Mouse (Mus musculus) left cerebral cortex, adult 2 months (tissue): Measurements from ENCODE around the gene Mrpl24. TPM values are rescaled to one million over a fixed set of nuclear protein-coding genes. Genes with fewer than 3 reads are reported as not detected.

Source experiments
- DNase-seq, 2 experiments: peaks; one replicate each; pipeline ENCODE4 v3.0.0; 2021 to 2022; ENCODE audit warnings: low spot score in 2 of 2, mixed read lengths in 1 of 2; ENCODE audit errors: extremely low spot score in 1 of 2
- H3K27ac ChIP-seq: fragments of 200-600 bp; 2 replicates; pipeline ENCODE4 v1.8.1; 2022
- H3K4me3 ChIP-seq: fragments of 200-600 bp; 2 replicates; pipeline ENCODE4 v1.8.1; 2022
- CTCF ChIP-seq: fragments of 200-600 bp; IDR thresholded peaks from 2 replicates; pipeline ENCODE4 v1.8.1; 2022; ENCODE audit warnings: antibody characterized with exemption, mild to moderate bottlenecking, moderate library complexity
- intact Hi-C: fragments of 180-260 bp; cut with DNase I; formaldehyde crosslinking; loops from one replicate; pipeline ENCODE4 v1.15.1; 2025
- total RNA-seq, 2 experiments: library from RNA; stranded (reverse); gene quantifications; 2 replicates each; pipeline ENCODE4 v1.2.3; 2021

The Mrpl24 gene
- total RNA-seq, 2 experiments from 2014 or later = 52.6 to 55.1 TPM

DNA sequence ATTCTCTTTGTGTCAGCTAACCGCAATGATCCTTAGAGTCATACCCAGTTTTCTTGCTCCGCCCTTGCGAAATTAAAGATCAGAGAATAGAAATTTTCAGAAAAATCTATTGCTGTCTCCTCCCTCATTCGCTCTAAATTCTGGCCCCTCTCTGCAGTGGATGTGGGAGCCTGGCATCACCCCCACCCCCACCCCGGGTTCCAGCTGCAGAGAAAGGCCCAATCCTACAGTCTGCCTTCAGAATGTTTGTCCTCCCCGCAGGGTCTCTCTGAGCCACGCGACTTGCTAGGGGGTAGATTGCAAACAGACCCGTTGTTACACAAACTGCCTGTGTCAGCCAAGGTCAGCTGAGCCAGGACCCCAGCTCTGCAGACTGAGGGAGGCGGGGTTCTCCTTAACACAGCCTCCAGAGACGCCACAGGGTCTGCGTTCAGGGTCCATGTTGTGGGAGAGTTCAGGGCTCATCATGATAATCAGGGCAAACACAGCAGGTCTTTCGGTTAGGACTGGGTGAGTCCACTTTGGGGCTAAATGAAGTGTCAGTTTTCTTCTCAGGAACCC lies 30.7 kb downstream of the Mrpl24 start:
- no peak overlapping the region for H3K27ac ChIP-seq
- intact Hi-C loops = no loop called here
- no peak for DNase-seq
- no peak for TF ChIP-seq CTCF
- H3K4me3 ChIP-seq = no peak overlapping the region

GRCm38 (mm10) chr3:87951946-87952345 lies 32.6 kb downstream of the Mrpl24 start:
- Histone ChIP-seq H3K27ac (no peak overlapping the region), H3K4me3 (no peak overlapping the region)
- intact Hi-C loops = no loop called here
- no peak for TF ChIP-seq CTCF
- DNase-seq = no peak

- H3K27ac ChIP-seq = no peak overlapping the region
- DNase-seq = no peak
- H3K4me3 ChIP-seq = no peak overlapping the region
- intact Hi-C loops = no loop called here
- TF ChIP-seq CTCF = no peak
Observed at GRCm38 (mm10) chr3:87952440-87952839, 33.1 kb downstream of the Mrpl24 start.

- Histone ChIP-seq H3K4me3 (no peak overlapping the region), H3K27ac (no peak overlapping the region)
- intact Hi-C loops = no loop called here
- no peak for TF ChIP-seq CTCF
- no peak for DNase-seq
Observed at GRCm38 (mm10) chr3:87958056-87958455, 38.8 kb downstream of the Mrpl24 start.

GRCm38 (mm10) chr3:87958476-87958875 lies 39.2 kb downstream of the Mrpl24 start:
- no peak for TF ChIP-seq CTCF
- no peak overlapping the region for H3K4me3 ChIP-seq
- intact Hi-C loops = no loop called here
- DNase-seq = no peak
- no peak overlapping the region for H3K27ac ChIP-seq

- intact Hi-C loops = no loop called here
- Histone ChIP-seq H3K27ac (no peak overlapping the region), H3K4me3 (no peak overlapping the region)
- DNase-seq = no peak
- no peak for TF ChIP-seq CTCF
Observed at GRCm38 (mm10) chr3:87958967-87959366, 39.7 kb downstream of the Mrpl24 start.

DNA sequence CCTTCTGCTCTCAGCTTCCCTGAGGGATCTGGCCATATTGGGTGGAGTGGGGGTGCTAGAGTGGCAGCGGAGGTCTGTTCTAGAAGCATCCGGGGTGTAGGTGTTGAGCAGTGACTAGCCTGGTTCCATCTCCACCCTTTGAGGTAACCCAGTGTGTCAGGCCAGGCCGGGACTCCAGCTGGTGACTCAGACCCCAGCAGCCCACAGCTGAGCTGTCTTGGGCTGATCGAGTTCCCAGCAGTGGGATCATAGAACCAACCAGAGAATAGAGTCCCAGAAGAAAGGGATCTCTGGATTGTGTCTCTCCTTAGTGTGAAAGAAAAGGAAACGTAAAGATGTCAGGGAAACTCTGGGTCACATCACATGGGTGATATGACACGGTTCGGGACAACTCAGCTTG lies 40.1 kb downstream of the Mrpl24 start:
- no peak for TF ChIP-seq CTCF
- H3K4me3 ChIP-seq = no peak overlapping the region
- no peak for DNase-seq
- intact Hi-C loops = no loop called here
- no peak overlapping the region for H3K27ac ChIP-seq

DNA sequence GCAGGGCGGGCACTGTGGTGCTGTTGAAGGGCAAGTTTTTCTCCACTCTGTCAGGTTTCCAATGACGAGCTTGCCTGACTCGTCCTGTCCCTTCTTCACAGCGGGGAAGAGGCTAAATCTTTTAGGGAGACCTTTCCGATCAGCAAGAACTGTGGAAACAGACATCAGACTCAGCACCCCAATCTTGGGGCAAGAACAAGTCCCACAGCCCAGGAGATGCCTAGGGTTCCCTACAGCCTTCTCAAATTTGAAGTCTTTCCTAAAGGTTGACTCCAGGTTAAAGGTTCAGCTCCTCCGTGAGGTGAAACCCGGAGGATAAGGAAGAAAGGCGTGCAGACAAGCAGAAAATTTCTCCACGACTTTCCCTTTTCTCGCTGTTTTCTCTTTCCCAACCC lies 40.9 kb downstream of the Mrpl24 start:
- H3K27ac ChIP-seq = no peak overlapping the region
- intact Hi-C loops = no loop called here
- H3K4me3 ChIP-seq = peak overlapping the region; percentile 46
- DNase-seq = no peak
- TF ChIP-seq CTCF = no peak

DNA sequence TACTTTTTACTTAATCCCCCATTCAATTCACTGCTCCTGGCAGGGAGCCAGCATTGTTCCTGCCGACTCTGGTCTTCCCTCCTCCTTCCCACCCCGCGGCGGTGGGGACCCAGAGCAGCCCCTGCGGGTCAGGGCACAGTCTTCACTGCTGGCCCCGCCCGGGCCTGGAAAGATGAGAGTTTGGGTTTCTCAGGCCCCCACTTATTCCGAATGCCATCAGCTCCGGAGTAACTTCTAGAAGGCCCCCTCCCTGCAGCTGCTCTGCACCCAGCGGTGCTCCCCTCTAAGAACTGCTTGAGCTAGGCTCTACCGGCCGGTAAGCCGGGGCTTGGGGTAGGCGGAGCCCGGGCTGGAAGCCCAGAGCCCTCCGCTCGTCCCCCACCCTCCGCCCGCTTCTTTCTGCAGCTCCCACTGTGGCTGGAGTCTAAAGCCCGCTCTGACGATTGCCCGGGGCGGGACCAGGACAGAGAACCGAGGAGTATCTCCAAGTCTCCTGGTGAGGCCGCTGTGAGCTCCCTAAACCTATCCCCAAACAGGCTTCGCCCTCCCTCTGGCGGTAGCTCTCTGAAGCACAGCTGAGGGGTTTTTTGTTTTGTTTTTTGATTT lies 41.4 kb downstream of the Mrpl24 start:
- TF ChIP-seq CTCF = peak; percentile 89
- H3K4me3 ChIP-seq = peak overlapping the region; percentile 46
- DNase-seq = peak; percentile 69 to 77
- no peak overlapping the region for H3K27ac ChIP-seq
- intact Hi-C loops = loop anchor here (1.0 kb wide), 1 partner anchor 25 kb away; no protein-coding TSS in a partner anchor

- intact Hi-C loops = loop anchor here (1.0 kb wide), 2 partner anchors 17 to 101 kb away; no protein-coding TSS in a partner anchor
- no peak for DNase-seq
- peak overlapping the region; percentile 46 for H3K4me3 ChIP-seq
- TF ChIP-seq CTCF = peak; percentile 80
- H3K27ac ChIP-seq = no peak overlapping the region
Observed at GRCm38 (mm10) chr3:87970184-87970938, 51.1 kb downstream of the Mrpl24 start.

GRCm38 (mm10) chr3:87970939-87971488 lies 51.7 kb downstream of the Mrpl24 start, which contains the start of gene Nes:
Gene Nes, plus strand, starts transcription at chr3:87971078.
- no peak for DNase-seq
- intact Hi-C loops = loop anchor here (1.0 kb wide), 2 partner anchors 16 to 100 kb away; no protein-coding TSS in a partner anchor
- no peak for TF ChIP-seq CTCF
- H3K27ac ChIP-seq = 0 out of 2 replicates have a peak within 1 kb of the TSS, but pooled peaks have one; percentile 7
- H3K4me3 ChIP-seq = peak within 1 kb of the TSS; percentile 46

DNA sequence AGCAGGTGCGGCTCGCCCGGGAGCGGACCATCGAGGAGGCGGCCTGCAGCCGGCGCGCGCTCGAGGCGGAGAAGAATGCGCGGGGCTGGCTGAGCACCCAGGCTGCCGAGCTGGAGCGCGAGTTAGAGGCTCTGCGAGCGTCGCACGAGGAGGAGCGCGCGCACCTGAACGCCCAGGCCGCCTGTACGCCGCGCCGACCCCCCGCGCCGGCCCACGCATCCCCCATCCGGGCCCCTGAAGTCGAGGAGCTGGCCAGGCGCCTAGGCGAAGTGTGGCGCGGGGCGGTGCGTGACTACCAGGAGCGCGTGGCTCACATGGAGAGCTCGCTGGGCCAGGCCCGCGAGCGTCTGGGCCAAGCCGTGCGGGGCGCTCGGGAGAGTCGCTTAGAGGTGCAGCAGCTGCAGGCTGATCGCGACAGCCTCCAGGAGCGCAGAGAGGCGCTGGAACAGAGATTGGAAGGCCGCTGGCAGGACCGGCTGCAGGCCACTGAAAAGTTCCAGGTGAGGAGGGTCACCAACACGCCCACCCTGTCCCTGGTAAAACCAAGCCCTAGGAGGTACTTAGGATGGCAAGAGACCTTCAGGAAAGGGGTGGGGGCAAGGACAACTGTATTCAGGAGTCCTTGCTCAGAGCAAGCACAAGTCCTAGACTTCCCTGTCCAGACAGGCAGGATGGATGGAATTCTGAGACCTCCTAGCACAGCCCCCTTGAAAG lies 52.3 kb downstream of the Mrpl24 start:
- intact Hi-C loops = no loop called here
- no peak; the same call in 1 of the 2 replicates for TF ChIP-seq CTCF
- DNase-seq = no peak
- H3K27ac ChIP-seq = 0 out of 2 replicates have a peak overlapping the region, but pooled peaks have one; percentile 7
- H3K4me3 ChIP-seq = peak overlapping the region; percentile 46
